Mouse (Mus musculus): ENCODE measurements around the gene Upf2.

GRCm38 (mm10) chr2:6048570-6048969, 97.3 kb downstream of the Upf2 start:
- TF ChIP-seq POLR2A (IDR thresholded peaks at IDR 0.05; ENCODE audit: control insufficient read depth, extremely low read depth, insufficient read depth, low read length, poor library complexity) (no peak), CTCF (IDR thresholded peaks at IDR 0.05; ENCODE audit: borderline replicate concordance, control insufficient read depth, extremely low read depth, insufficient read depth, low read length, poor library complexity) (no peak)
